8 mouse cellular contexts compared by ENCODE assay signal in the genomic region with DNA sequence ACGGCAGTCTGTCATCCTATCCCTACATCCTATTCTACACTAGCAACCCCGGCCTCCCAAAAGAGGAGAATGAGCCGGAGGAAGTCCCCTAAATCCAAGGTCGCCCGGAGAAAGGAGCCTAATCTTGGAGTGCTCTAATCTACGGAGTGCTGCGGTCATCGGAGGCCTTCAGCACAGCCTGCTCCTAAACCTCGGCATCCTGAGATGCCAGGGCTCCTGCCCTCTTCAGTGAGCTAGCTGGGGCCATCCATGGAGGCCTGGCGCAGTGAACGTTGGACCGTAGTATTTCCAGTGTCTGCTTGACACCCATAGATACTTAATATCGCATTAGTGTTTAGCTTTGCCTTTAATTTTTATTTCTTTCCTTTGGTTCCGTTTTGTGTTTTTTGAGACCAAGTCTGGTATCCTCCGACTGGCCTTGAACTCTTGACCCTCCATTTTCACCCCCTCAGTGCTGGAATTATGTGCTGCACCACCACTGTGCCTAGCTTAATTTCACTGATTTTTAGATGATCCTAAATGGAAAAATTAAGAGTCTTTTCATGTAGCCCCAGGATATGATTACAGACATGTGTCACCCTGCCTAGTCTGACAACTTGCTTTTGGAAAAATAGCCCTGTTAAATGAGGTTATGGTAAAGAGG. TPM values are rescaled to one million over a fixed set of nuclear protein-coding genes. Genes with fewer than 3 reads are reported as not detected.
A peak's percentile ranks its signal among the peaks of the same experiment; 100 is the strongest.
DNase-seq lines count a peak whose midpoint lies in the region; ATAC-seq and TF ChIP-seq lines count a peak whose summit lies in the region.

No protein-coding gene starts in this region.

- TF ChIP-seq RAD21 in MEL (IDR thresholded peaks at IDR 0.05; ENCODE audit: low read depth, low read length): no peak

- TF ChIP-seq CTCF in MEL (IDR thresholded peaks at IDR 0.05 in 2 of 3, conservative IDR thresholded peaks at IDR 0.05 in 1 of 3; ENCODE audit: control insufficient read depth in 1 of 3, insufficient read depth in 1 of 3, low read depth in 2 of 3, low read length in 3 of 3, poor library complexity in 1 of 3, severe bottlenecking in 1 of 3): no peak

- peak overlapping the region; percentile 96 for H3K4me3 ChIP-seq in heart, embryonic 13.5 days
- H3K4me3 ChIP-seq in MEL (ENCODE audit: control insufficient read depth in 1 of 2, insufficient read depth in 1 of 2, low read depth in 2 of 2, low read length in 2 of 2): peak overlapping the region; percentile 56 to 68
- H3K4me3 ChIP-seq in hindbrain, embryonic 10.5 days: peak overlapping the region; percentile 99

- intact Hi-C loops in heart, postnatal 10 days (cut with DNase I): no loop called here
- intact Hi-C loops in gastrocnemius, postnatal 36 days (cut with DNase I): no loop called here

- WGBS in heart, embryonic 13.5 days: 10% methylated on average over 15 of the region's 15 CpGs
- 11% methylated on average over 15 of the region's 15 CpGs for WGBS in hindbrain, embryonic 10.5 days

- peak overlapping the region; percentile 98 for H3K4me2 ChIP-seq in heart, embryonic 13.5 days

- peaks cover 43% of the 10 kb centered on the region for H3K79me2 ChIP-seq in MEL (ENCODE audit: control insufficient read depth, insufficient read depth, low read length, poor library complexity)

- peak overlapping the region; percentile 100 for H3K9ac ChIP-seq in heart, embryonic 13.5 days
- H3K9ac ChIP-seq in MEL (ENCODE audit: control insufficient read depth, low read depth, low read length, poor library complexity, severe bottlenecking): peak overlapping the region; percentile 86

- no peaks in the 10 kb centered on the region for H3K9me3 ChIP-seq in heart, embryonic 13.5 days
- no peaks in the 10 kb centered on the region for H3K9me3 ChIP-seq in MEL (replicated peaks; ENCODE audit: insufficient read depth, low read length)
- no peaks in the 10 kb centered on the region for H3K9me3 ChIP-seq in hindbrain, embryonic 10.5 days

- H3K36me3 ChIP-seq in heart, embryonic 13.5 days: peaks cover 34% of the 10 kb centered on the region
- H3K36me3 ChIP-seq in MEL (ENCODE audit: control insufficient read depth in 1 of 2, insufficient read depth in 2 of 2, low read length in 2 of 2): peaks cover 27 to 54% of the 10 kb centered on the region in 2 experiments
- H3K36me3 ChIP-seq in hindbrain, embryonic 10.5 days: peaks cover 37% of the 10 kb centered on the region

- H3K4me1 ChIP-seq in heart, embryonic 13.5 days: peaks cover 40% of the 10 kb centered on the region
- H3K4me1 ChIP-seq in MEL (ENCODE audit: control insufficient read depth in 1 of 2, insufficient read depth in 2 of 2, low read length in 2 of 2): peaks cover 5 to 36% of the 10 kb centered on the region in 2 experiments
- peaks cover 39% of the 10 kb centered on the region for H3K4me1 ChIP-seq in hindbrain, embryonic 10.5 days (replicated peaks)

- no peaks in the 10 kb centered on the region for H3K27me3 ChIP-seq in heart, embryonic 13.5 days (replicated peaks)
- no peaks in the 10 kb centered on the region for H3K27me3 ChIP-seq in MEL (ENCODE audit: control insufficient read depth in 1 of 2, insufficient read depth in 2 of 2, low read length in 2 of 2)
- H3K27me3 ChIP-seq in hindbrain, embryonic 10.5 days (ENCODE audit: insufficient read depth, poor library complexity, severe bottlenecking): no peaks in the 10 kb centered on the region

- no peak for DNase-seq in heart, postnatal 10 days
- DNase-seq in MEL (ENCODE audit: low read depth, low spot score): no peak
- no peak for DNase-seq in hindbrain, embryonic 10.5 days (ENCODE audit: low spot score)
- DNase-seq in testis, postnatal 14 days (ENCODE audit: low spot score): no peak
- no peak for DNase-seq in layer of hippocampus, postnatal 36 days
- no peak for DNase-seq in gastrocnemius, postnatal 36 days

- TF ChIP-seq POLR2A in MEL (IDR thresholded peaks at IDR 0.05; ENCODE audit: control insufficient read depth in 1 of 2, insufficient read depth in 1 of 2, low read depth in 1 of 2, low read length in 2 of 2, poor library complexity in 1 of 2): no peak

- no peak for TF ChIP-seq EP300 in MEL (IDR thresholded peaks at IDR 0.05; ENCODE audit: low read depth in 1 of 2, low read length in 2 of 2)

- peak overlapping the region; percentile 82 for H3K27ac ChIP-seq in heart, embryonic 13.5 days (replicated peaks)
- H3K27ac ChIP-seq in MEL (ENCODE audit: control insufficient read depth, low read depth, low read length): peak overlapping the region; percentile 70
- H3K27ac ChIP-seq in hindbrain, embryonic 10.5 days: peak overlapping the region; percentile 100

- no peak; the same call in 1 of the 2 replicates for ATAC-seq in heart, embryonic 13.5 days (ENCODE audit: extremely low read depth, insufficient number of reproducible peaks, low FRiP score, low TSS enrichment)
- ATAC-seq in megakaryocyte-erythroid progenitor cell, adult 5-6 weeks (replicated peaks; ENCODE audit: low FRiP score, low TSS enrichment, poor library complexity, severe bottlenecking): peak; percentile 32

TF ChIP-seq in MEL, 35 proteins besides CTCF, POLR2A, EP300 and RAD21 (continues in another document):
- TF ChIP-seq RCOR1 (IDR thresholded peaks at IDR 0.05; ENCODE audit: low read depth, low read length) (peak; percentile 49; the same call in 1 of the 2 replicates), TAL1 (IDR thresholded peaks at IDR 0.05; ENCODE audit: low read length) (no peak), MYB (IDR thresholded peaks at IDR 0.05; ENCODE audit: low read depth, low read length) (peak; percentile 43)

RNA-seq across cellular contexts. Expression of a gene that starts 0.6 kb away (rescaled TPM):
- polyA plus RNA-seq in heart, embryonic 13.5 days (2015; fragmentation: Nextera tagmentation; extraction: Ambion mirVana): 273 and 282 TPM in 2 replicates
- total RNA-seq in heart, postnatal 10 days (2021): 100 to 1,000 TPM; 237 to 257 TPM
- 894 and 908 TPM in 2 replicates for total RNA-seq in MEL (2012; rRNA removed)
- 1,000 to 10,000 TPM in 1 of 2 experiments, 100 to 1,000 TPM in 1; 184 to 1,104 TPM for polyA plus RNA-seq in MEL (2012; ENCODE audit: insufficient read depth in 1 of 2, insufficient read length in 2 of 2, low read depth in 1 of 2, low replicate concordance in 2 of 2, missing spikeins in 1 of 2)
- 607 and 630 TPM in 2 replicates for polyA plus RNA-seq in hindbrain, embryonic 10.5 days (2016; fragmentation: Nextera tagmentation; extraction: Ambion mirVana)
- total RNA-seq in megakaryocyte-erythroid progenitor cell, adult 5-6 weeks (2014; fragmentation: Nextera tagmentation): 644 and 702 TPM in 2 replicates
- 1,394 and 1,753 TPM in 2 replicates for total RNA-seq in megakaryocyte-erythroid progenitor cell, adult 5-6 weeks (2017)
- total RNA-seq in layer of hippocampus, postnatal 36 days (2021): 100 to 1,000 TPM; 147 to 154 TPM
- total RNA-seq in gastrocnemius, postnatal 36 days (2021): 100 to 1,000 TPM in 1 of 2 experiments, 10 to 100 TPM in 1; 93.4 to 103 TPM

RNA-seq across cellular contexts. Expression of a gene that starts 12.3 kb away (rescaled TPM):
- polyA plus RNA-seq in heart, embryonic 13.5 days (2015; fragmentation: Nextera tagmentation; extraction: Ambion mirVana): 101 and 102 TPM in 2 replicates
- total RNA-seq in heart, postnatal 10 days (2021): 10 to 100 TPM; 30.5 to 30.9 TPM
- total RNA-seq in MEL (2012; rRNA removed): 588 and 649 TPM in 2 replicates
- polyA plus RNA-seq in MEL (2012; ENCODE audit: insufficient read depth in 1 of 2, insufficient read length in 2 of 2, low read depth in 1 of 2, low replicate concordance in 2 of 2, missing spikeins in 1 of 2): 1,000 to 10,000 TPM in 1 of 2 experiments, 100 to 1,000 TPM in 1; 739 to 6,489 TPM
- 209 and 250 TPM in 2 replicates for polyA plus RNA-seq in hindbrain, embryonic 10.5 days (2016; fragmentation: Nextera tagmentation; extraction: Ambion mirVana)
- 285 and 292 TPM in 2 replicates for total RNA-seq in megakaryocyte-erythroid progenitor cell, adult 5-6 weeks (2014; fragmentation: Nextera tagmentation)
- 141 and 176 TPM in 2 replicates for total RNA-seq in megakaryocyte-erythroid progenitor cell, adult 5-6 weeks (2017)
- 10 to 100 TPM; 41.8 to 45.5 TPM for total RNA-seq in layer of hippocampus, postnatal 36 days (2021)
- 10 to 100 TPM; 21.0 to 24.7 TPM for total RNA-seq in gastrocnemius, postnatal 36 days (2021)

RNA-seq across cellular contexts. Expression of a gene that starts 22.7 kb away (rescaled TPM):
- 13.1 and 14.6 TPM in 2 replicates for polyA plus RNA-seq in heart, embryonic 13.5 days (2015; fragmentation: Nextera tagmentation; extraction: Ambion mirVana)
- total RNA-seq in heart, postnatal 10 days (2021): 10 to 100 TPM; 10.5 to 12.1 TPM
- total RNA-seq in MEL (2012; rRNA removed): 17.2 and 22.7 TPM in 2 replicates
- 10 to 100 TPM in 1 of 2 experiments, not detected in 1; 23.0 TPM for polyA plus RNA-seq in MEL (2012; ENCODE audit: insufficient read depth in 1 of 2, insufficient read length in 2 of 2, low read depth in 1 of 2, low replicate concordance in 2 of 2, missing spikeins in 1 of 2)
- 13.5 and 14.6 TPM in 2 replicates for polyA plus RNA-seq in hindbrain, embryonic 10.5 days (2016; fragmentation: Nextera tagmentation; extraction: Ambion mirVana)
- 30.5 and 34.7 TPM in 2 replicates for total RNA-seq in megakaryocyte-erythroid progenitor cell, adult 5-6 weeks (2014; fragmentation: Nextera tagmentation)
- 8.8 and 19.9 TPM in 2 replicates for total RNA-seq in megakaryocyte-erythroid progenitor cell, adult 5-6 weeks (2017)
- total RNA-seq in layer of hippocampus, postnatal 36 days (2021): 1 to 10 TPM; 7.9 to 9.5 TPM
- total RNA-seq in gastrocnemius, postnatal 36 days (2021): 10 to 100 TPM; 13.1 to 15.7 TPM

RNA-seq across cellular contexts. Expression of a gene that starts 28.5 kb away (rescaled TPM):
- 31.0 and 33.5 TPM in 2 replicates for polyA plus RNA-seq in heart, embryonic 13.5 days (2015; fragmentation: Nextera tagmentation; extraction: Ambion mirVana)
- 10 to 100 TPM; 24.1 to 25.4 TPM for total RNA-seq in heart, postnatal 10 days (2021)
- 52.5 and 55.1 TPM in 2 replicates for total RNA-seq in MEL (2012; rRNA removed)
- 10 to 100 TPM in 1 of 2 experiments, not detected in 1; 63.0 TPM for polyA plus RNA-seq in MEL (2012; ENCODE audit: insufficient read depth in 1 of 2, insufficient read length in 2 of 2, low read depth in 1 of 2, low replicate concordance in 2 of 2, missing spikeins in 1 of 2)
- 38.9 and 45.6 TPM in 2 replicates for polyA plus RNA-seq in hindbrain, embryonic 10.5 days (2016; fragmentation: Nextera tagmentation; extraction: Ambion mirVana)
- 37.0 TPM in 2 replicates for total RNA-seq in megakaryocyte-erythroid progenitor cell, adult 5-6 weeks (2014; fragmentation: Nextera tagmentation)
- 9.5 and 17.6 TPM in 2 replicates for total RNA-seq in megakaryocyte-erythroid progenitor cell, adult 5-6 weeks (2017)
- total RNA-seq in layer of hippocampus, postnatal 36 days (2021): 10 to 100 TPM; 60.0 to 62.6 TPM
- 10 to 100 TPM in 1 of 2 experiments, 1 to 10 TPM in 1; 8.5 to 12.1 TPM for total RNA-seq in gastrocnemius, postnatal 36 days (2021)

RNA-seq across cellular contexts. Expression of a gene that starts 43.4 kb away (rescaled TPM):
- 12.7 and 14.1 TPM in 2 replicates for polyA plus RNA-seq in heart, embryonic 13.5 days (2015; fragmentation: Nextera tagmentation; extraction: Ambion mirVana)
- total RNA-seq in heart, postnatal 10 days (2021): 10 to 100 TPM; 35.0 to 40.5 TPM
- 6.9 and 7.1 TPM in 2 replicates for total RNA-seq in MEL (2012; rRNA removed)
- polyA plus RNA-seq in MEL (2012; ENCODE audit: insufficient read depth in 1 of 2, insufficient read length in 2 of 2, low read depth in 1 of 2, low replicate concordance in 2 of 2, missing spikeins in 1 of 2): 10 to 100 TPM in 1 of 2 experiments, not detected in 1; 11.5 TPM
- 18.3 and 19.5 TPM in 2 replicates for polyA plus RNA-seq in hindbrain, embryonic 10.5 days (2016; fragmentation: Nextera tagmentation; extraction: Ambion mirVana)
- total RNA-seq in megakaryocyte-erythroid progenitor cell, adult 5-6 weeks (2014; fragmentation: Nextera tagmentation): not detected in 2 replicates
- total RNA-seq in megakaryocyte-erythroid progenitor cell, adult 5-6 weeks (2017): 0.89 and 1.1 TPM in 2 replicates
- 10 to 100 TPM; 12.4 to 12.6 TPM for total RNA-seq in layer of hippocampus, postnatal 36 days (2021)
- 1 to 10 TPM; 3.3 to 6.0 TPM for total RNA-seq in gastrocnemius, postnatal 36 days (2021)
